Mouse (Mus musculus) liver, embryonic 14.5 days (tissue): ENCODE data around the gene Itsn2.

Source experiments
- CTCF ChIP-seq: IDR thresholded peaks from 2 replicates; pipeline ENCODE4 v1.5.1; 2016; ENCODE audit warnings: antibody characterized with exemption, low read depth, control low read depth
- EP300 ChIP-seq: IDR thresholded peaks from 2 replicates; pipeline ENCODE4 v1.6.1; 2016; ENCODE audit warnings: antibody characterized with exemption, low read depth

DNA sequence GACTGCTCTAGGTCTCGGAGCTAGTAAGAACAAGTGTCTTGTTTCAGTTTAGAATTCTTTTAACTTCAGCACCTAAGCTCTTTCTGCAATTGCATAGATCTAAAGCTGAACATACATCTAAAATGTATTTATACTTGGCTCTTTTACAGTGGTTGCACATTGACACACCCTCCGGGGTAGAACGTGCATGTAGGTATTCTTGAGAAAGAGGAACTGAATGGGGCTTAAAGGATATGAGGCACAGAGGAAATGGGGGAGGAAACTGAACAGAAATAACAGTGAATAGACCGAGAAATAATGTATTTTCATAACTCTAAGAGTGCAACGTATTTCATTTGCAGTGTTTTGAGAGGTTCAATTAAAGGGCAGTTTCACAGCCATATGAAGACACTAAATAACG is 2.6 kb downstream of the Itsn2 start:
- no peak for TF ChIP-seq CTCF
- no peak for TF ChIP-seq EP300
